Mouse (Mus musculus) kidney, postnatal 14 days (tissue): ENCODE results near the gene Pagr1a.
A peak's percentile ranks its signal among the peaks of the same experiment; 100 is the strongest.

Experiments
- DNase-seq: peaks from one replicate; pipeline ENCODE4 v3.0.0; 2022; ENCODE audit warnings: mixed read lengths

The Pagr1a gene

DNA sequence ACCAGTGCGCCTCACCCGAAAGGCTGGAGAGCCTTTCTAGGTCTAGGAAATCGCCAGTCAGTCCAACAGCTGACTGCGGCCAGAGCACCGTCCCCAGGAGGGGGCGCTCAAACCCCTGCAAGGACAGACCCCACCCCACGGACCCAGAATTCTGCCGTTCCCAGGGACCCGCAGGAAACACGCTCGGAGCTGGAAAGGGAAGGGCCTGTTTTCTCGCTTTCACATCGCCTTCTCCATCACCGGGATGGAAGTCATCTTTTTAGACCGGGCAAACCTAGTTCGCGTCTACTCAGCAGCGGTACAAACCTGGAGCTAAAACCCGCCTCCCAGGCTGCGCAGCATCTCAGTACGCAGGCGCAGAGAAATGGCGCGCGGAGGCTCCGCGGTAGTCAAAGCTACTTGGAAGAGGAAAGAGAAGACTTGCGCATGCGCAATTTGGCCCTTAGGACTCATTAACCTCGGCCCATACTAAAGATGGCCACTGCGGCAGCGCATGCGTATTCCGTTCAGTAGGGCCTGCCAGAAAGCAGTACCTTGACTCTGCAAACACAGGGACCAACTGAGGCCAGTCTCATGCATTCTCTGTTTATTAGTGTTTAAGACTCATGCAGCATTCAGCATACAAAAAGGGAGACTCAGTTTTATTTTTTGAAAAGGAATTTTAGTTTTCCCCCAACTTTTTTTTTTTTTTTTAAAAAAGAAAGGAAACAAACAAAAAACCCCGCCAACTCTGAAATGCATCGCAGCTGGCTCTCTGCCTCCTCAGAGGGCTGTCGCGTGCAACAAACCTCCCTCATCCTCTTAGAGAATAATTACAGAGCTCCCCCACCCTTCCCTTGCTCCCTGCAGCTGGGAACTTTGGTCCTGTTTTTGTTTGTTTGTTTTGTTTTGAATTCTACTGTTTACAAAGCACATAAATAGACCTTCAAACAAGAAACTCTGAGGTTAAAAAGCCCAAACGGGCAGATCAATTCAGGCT lies at the start of gene Pagr1a:
Pagr1a (minus strand) TSS at position 382 of the 979 bp plus-strand sequence.
- peak; percentile 99 for DNase-seq

DNA sequence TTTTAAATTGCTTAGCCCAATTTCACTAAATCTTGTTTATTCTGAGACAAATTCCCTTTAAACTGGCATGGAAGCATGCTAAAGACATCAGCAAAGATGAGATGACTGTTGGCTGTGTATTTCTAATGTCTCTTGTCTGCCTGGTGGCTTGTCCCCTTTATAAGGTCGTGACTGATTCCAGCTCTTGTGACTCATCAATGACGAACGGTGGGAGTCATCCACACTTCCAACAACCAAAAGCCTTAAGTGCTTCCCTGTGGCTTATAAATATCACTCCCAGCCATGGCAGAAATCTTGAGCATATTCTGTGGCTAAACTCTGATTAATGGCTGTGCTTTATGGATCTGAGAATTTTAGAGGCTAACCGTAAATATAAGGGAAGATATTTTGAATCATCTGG lies 49.2 kb upstream of the Pagr1a start:
- no peak for DNase-seq

DNA sequence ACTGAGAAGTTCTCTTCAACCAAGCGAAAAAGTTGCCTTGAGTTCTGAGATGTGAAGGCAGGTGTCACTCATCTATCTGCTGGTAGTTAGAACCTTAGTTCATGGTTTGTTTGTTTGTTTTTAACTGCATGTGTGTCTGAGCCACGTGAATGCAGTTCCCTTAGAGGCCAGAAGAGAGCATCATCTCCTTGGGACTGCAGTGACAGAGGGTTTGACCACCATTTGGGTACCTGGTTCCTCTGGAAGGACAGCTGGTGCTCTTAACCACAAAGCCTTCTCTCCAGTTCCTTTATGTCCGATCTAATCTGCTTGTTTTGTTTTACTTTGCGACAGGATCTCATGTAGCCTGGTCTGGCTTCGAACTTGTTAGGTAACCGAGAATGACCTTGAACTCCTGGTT lies 48.4 kb upstream of the Pagr1a start:
- no peak for DNase-seq

DNA sequence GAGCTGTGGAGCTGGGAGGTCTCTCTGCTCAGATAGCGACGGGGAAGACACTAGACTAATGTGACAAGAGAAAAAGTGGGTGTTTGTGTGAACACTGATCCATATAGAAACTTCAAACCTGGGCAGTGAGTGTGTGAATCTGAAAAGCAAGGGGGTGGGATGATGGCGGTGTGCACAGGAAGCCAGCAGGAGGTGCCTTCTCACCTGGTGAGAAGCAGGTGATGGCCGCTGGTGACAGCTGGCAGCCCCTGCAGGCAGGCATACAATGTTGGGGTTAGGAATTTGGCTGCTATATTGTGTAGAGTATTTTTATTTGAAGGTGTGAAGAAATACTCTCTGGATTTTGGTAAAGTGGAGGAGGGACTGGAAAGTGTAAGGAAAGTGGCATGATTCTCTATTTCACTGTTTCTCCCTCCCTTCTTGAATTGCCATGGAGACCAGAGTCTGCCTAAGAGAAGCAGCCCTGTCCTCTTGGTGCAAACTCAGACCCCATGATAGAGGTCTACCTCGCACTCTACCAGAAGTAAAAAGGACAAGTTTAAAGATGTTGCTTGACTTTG lies 38.0 kb upstream of the Pagr1a start:
- DNase-seq = no peak

DNA sequence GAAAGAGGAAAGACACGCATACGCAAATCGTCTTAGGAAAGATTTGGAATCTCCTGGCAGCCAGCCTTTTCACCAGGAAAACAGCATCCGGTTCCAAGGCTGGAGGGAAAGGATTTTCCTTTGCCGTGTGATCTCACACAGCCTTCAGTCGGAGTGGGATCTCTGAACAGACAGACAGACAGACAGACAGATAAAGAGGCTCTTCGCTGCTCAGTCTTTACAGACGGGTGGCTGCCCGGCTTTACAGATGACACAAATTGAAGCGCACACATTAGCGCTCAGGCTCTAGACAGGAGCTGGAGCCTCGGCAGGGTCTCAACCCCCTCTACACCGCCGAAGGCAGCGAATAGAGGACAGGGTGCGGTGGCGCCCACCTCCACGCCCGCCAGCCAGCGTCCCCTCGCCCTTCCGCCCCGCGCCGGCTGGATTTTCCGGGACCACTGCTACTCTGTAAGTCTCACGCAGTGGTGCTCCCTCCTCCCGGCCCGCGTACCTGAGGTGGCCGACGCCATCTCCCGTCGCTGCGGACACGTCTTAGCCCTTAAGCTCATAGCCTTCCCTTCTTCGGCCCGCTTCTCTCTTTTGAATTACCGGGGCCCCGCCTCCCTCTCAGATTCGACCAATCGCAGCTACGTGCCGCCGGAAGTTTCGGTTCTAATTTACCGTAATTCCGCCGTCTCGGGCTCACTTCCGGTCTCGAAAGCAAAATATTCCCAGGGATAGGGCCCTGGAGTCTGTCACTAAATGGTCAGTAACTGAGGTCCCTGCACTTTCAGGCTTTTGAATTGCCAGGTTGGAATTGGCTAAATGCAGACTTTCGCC lies 24.9 kb upstream of the Pagr1a start, which contains the start of gene Kif22:
Kif22 (minus strand) TSS at position 621 of the 822 bp plus-strand sequence.
- DNase-seq = peak; percentile 93

DNA sequence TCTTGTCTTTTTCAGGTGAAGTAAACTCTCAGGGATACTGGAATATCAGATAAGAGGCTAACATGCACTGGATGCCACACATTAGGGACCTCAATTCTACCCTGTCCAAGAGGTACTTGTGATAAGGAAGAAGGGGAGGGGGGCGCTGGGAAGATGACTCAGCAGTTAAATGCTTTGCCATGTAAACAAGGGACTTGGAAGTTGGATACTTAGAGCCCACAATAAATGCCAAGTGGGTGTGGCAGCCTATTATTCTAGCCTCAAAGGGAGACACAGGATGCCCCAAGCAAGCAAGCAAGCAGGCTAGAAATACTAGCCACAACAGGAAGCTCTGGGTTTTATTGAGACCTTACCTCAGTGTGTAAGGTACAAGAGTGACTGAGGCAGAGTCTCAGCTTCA lies 14.1 kb upstream of the Pagr1a start:
- DNase-seq = no peak

DNA sequence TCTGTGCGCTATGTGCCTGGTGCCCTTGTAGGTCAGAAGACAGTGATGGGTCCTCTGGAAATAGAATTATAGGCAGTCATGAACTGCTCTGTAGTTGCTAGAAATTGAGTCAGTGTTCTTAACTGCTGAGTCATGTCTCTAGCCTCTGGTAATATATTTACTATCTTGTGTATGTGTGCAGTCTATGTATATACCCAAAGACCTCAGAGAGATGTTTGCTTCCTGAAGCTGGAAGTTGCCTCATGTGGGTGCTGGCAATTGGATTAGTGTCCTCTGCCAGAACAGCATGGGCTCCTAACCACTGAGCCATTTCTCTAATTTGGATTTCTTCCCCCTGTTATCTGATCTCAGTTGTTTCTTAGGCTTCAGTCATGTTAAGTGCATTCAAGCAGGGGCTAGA lies 13.0 kb upstream of the Pagr1a start:
- DNase-seq = no peak

DNA sequence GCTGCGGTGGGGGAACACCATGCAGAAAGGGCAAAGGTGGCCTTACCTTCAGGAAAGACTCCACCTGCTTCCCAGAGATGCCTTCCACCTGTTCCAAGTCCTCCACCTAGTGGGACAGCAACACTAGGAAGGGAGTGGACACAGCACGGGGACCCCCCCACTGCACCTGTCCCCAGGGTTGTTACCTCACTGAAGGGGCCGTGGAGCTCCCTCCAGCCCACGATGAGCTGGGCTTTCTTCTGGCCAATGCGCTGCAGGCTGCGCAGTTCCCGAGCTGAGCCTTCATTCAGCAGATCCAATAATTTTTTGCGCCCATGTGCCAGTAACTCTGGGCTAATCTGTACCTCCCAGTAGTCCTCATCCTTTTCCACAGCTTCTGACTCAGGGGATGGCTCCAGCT lies 10.7 kb upstream of the Pagr1a start:
- DNase-seq = no peak

DNA sequence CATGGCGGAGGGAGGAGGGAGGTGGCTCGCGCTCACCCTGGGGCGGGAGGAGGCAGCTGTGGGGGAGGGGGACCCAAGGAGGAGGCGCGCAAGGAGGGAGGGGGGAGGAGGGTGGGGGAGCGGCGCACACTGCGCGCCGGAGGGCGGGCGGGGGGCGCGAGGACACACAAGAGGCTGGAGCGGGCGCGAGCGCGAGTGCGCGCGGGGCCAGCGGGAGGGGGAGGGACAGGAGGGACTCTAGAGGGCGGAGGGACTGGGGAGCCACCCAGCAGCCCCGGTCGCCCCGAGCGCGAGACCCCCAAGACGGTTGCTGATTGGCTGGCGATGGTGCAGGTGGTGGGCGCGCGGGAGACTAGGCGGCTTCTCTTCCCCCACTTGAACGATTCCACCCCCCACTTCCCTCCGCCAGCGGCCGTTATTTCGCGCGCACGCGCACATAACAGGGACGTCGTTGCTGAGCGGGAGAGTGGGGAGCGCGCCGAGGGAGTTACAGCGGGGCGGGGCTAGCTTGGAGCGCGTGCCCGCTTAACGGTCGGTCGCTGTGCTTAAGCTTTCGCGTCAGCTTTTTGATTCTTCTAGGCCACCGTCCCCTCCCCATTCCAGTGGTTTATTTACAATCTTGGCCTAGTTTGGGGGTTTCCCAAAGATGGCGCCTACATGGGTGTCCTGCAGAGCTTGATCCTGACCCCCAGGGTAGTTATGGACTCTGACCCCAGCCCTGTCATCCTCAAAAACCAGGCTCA lies 10.0 kb upstream of the Pagr1a start, which contains the start of gene Maz:
Maz (minus strand) TSS at position 54 of the 743 bp plus-strand sequence.
- DNase-seq = peak; percentile 100

DNA sequence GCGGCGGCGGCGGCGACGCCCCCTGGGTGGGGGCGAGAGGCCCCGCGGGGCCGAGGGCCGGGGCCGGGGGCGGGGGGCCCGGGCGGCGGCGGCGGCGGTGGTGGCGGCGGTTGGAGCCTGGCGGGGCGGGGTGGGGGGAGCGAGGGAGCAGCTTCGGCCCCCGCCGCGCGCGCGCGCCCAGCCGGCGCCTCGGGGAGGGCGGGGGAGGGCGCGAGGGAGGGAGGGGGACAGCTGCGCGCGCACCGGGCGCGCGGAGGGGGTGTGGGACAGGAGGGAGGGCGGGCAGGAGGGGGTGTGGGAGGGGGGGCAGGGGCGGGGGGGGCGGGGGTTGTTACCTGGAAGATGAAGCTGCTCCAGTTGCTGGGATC lies 9.4 kb upstream of the Pagr1a start:
- no peak for DNase-seq

DNA sequence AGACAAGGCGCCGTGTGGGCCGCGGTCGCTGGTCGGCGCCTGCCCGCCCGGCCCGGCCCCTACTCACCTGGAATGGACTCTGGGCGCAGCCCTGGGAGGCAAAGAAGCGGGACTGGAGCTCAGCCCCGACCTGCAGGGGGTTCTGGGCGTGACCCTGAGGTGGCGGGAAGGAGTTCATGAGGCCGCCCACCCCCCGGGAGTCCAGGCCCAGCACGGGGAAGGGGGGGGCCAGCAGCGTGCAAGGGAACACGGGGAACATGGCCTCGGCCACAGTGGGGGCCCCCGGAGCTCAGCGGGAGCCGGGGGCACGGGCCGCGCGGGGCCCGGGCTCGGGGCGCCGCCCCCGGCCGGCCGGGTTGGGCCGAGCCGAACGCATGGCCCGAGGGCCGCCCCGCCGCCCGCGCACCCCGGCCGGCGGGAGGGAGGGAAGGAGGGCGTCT lies 9.0 kb upstream of the Pagr1a start:
- DNase-seq = peak; percentile 87

DNA sequence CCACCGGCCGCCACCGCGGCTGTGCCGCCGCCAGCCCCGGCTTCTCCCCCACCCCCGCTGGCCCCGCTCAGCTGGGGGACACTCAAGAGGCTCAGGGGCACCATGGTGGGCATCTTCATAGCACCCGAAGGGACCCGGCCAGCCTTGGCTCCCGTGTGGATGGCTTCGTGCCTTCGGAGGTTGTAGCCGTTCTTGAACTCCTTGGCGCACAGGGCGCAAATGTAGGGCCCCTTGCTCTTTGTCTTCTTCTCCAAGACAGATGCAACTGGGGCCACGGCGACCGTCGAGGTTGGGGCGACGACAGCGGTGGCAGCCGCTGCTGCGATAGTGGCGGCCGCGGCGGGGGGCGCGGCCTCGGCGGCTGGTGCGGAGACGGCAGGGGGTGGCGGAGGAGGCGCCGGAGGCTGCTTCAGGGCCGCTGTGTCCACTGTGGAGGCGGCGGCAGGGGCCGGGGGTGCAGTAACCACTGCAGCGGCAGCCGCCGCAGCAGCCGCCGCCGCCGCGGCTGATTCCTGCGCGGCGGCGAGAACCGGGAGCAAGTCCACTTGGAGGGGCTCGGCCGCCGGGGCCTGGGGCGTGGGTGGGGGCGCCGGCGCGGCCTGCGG lies 8.5 kb upstream of the Pagr1a start:
- peak; percentile 67 for DNase-seq

DNA sequence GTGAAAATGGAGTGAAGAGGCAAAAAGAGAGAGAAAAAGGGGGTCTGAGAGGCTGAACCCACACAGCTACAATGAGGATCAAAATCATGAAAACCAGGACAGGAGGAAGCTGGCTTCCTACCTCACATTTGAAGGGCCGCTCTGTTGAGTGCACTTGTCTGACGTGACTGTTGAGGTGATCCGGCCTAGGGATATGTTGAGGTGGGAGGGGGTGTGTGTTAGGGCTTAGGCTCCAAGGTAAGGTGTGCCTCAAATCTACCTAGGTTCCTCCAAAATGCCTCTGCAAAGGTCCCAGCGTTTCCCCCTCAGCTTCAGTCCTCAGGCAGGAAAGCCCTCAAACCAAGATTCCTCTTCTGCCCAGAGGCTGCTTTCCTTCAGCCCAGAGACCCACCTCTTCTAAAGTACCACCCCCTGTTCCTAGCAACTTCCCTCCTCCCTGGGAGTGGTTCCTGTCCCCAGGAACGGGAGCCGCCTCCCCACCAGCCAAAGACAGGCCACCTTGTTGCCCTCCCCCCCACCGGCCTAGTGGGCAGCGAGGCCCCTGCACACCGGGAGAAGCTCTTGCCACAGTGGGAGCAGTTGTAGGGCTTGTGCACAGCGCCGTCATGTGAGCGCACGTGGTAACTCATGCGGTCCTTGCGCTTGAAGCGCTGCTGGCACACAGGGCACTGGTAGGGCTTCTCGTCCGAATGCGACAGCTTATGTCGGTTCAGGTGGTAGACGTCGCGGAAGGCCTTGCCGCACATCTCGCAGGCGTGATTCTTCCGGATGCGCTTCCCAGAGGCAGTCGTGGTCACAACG lies 7.8 kb upstream of the Pagr1a start:
- peak; percentile 91 for DNase-seq

DNA sequence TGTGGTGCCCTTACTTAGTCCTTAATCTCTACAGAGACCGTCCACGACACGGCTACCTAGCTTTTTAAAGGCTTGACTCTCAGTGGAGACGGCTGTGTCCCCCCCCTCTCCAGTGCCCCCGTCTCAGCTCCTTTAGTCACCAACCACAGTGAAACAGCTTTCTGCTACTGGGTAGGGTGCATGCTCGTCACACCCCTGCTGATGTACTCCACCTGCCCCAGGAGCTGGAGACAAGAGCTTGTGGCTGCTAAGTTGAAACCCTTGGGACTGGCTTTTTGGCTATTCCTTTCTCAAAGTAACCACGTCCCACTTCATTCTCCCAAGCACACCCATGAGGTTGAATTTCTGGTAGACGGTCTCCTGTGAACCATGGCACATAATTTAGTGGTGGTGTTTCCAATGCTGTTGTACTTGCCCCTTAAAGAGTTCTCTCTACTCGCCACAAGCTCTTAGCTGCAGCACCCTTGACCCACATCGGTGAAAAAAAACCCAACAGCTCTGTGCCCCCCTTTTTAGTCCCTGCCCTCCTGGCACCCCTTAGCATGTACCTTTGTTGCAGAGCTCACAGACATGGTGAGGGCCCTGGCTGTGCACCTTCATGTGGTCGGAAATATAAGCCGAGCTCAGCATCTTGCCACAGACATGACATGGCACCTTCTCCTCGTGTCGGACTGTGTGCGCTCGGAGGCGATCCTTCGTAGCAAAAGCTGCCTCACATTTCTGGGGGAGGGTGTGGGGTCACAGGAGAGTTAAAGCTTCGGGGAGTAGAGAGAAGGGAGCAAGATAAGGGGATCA lies 6.9 kb upstream of the Pagr1a start:
- DNase-seq = no peak

DNA sequence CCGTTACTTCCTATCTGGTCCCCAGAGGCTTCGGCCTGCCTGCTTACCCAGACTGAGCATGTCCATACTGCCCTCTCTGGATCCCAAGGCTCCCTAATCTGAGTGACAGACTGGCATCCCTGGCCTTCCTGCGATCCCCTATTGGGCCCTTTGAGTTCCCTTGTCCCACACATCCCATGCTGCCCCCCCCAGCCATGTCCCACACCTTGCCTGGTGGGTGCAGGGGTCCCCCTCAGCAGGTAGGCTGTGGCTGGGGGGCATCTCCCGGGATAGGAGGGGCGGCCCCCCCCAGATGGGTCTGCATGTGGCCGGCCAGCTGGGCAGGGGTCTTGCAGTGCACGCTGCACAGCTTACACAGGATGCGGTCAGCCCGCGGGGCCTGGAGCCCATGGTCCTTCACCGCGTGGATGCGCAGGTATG lies 6.1 kb upstream of the Pagr1a start:
- no peak for DNase-seq

DNA sequence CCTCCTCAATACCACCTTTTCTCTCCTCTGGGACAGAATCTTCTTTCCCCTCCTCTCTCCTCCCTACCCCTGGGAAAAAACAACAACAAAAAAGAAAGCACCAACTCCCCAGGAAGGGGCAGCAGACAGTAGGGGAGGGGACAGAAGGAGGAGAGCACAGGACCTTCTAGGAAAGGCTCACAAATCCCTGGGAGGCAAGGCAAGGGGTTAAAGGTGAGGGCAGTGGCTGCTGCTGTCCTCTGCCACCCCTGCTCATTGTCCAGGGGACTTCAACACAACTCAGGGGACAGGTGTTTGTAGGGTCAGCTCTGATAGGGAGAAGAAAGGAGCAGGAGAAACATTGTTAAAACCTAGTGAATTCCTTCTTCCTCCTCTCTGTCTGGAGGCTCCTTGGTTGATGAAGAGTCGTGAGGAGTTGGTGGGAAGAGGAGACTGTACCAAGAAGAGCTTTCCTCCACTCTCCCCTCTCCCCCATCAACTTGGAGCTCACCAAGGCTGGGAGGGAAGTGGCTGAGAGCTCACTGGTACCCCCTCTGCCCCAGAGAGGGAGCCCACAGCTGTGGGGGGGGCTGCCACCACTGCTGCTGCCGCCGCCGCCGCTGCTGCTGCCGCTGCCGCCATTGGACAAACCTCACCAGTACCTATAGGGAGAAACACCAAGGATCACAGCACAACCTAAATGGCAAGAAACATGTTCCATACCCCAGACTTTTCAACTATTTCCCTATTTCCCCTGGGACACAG lies 5.5 kb upstream of the Pagr1a start:
- no peak for DNase-seq

DNA sequence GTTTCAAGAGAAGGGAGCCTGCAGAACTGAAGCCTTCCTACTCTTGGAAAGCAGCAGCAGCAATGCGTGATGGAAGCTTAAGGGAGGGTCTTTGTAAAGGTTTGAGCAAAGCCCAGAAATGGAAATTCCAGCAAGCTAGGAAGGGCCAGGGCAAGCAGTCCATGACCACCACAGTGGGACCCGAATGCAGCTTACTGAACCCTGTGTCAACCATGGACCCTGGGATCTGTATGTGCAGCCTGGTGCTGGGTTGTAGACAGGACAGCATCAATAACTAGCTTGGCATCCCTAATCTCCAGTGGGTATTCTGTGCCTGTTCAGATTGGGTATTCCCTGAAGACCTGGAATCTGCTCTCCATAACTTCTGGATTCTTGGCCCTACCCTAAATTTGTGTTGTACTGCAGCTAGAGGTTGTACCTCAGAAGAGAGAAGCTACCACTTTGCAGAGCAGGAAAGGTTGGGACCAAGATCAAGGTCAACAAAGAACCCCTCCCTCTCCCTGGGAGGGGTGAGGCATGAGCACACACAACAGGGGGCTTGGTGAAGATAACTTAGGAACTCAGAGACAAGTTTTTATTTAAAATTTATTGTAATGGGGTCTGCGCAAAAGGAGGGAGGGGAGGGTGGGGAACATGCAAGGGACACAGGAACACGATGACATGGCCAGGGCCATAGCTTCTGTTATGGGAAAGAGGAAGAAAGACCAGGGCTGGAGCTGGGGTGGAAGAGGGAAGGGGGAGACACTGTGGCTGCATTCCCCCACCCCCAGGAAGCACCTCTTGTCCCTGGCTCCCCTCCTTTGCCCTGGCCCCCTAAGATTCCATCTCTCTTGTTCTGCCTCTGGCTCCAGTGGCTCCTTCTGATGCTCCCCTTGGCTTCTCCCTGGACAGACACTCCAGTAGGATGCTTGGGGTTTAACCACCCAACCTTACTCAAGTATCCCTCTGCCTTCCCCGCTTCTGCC lies 4.7 kb upstream of the Pagr1a start:
- DNase-seq = no peak

DNA sequence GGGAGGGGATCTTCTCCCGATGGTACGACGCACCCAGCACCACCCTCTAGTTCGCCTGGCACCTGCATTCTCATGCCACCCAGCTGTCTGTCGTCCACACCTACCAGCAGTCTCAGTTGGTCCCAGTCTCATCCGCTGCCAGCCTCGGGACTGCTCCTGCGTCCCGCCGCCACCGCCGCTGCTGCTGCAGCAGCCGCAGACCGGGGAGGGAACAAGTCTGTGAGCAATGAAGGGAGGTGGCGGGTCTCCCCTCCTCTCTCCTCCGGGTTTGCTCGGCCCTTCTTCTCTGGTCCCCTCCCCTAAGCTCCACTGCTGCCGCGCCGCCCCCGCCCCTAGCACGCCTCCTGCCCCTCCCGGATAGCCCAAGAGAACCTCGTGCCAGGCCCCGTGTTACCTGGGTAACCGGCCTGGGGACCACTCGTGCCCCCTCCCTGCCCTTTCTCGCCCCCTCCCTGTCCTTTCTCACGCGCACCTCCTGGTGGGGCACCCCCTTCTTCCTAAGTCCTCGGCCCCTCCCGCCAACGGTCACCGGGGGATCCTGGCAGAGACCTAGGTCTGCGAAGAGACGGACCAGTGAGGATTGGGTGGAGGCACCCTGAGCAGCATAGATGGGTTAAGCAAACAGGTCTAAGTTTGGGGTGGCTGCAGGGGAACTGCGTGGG lies 3.9 kb upstream of the Pagr1a start, which contains the start of the genes Gm42742 and Prrt2:
Gm42742 (minus strand) TSS at position 197 of the 662 bp plus-strand sequence.
Prrt2 (minus strand) TSS at position 311 of the 662 bp plus-strand sequence.
- DNase-seq = peak; percentile 64
